Mouse (Mus musculus): Measurements from ENCODE around the gene Olfr434.
"Not testable (repeated sequence)": the region's sequence is repeated elsewhere in the genome, so short reads cannot be mapped to it uniquely, and the experiment has no call there.

DNA sequence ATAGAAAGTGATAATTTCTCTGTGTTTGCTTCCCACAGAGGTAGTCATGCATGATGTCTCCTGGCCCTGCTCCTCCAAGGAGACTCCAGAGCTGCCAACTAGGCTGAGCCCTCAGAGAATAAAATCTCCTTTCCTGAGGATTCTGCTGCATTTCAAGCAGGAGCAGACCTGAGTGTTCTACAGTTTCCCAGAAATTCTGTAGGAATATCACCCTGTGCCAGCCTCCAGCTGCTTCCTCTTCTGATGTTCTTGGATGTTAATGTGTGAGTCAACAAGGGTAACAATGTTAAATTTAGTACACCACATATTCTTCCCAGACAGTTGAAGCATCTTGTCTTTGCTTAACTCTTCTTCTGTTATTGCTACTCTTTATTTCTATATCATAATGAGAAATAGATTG is at the start of gene Olfr434:
- TF ChIP-seq CTCF (IDR thresholded peaks at IDR 0.05; ENCODE audit: borderline replicate concordance, control insufficient read depth, extremely low read depth, insufficient read depth, low read length, poor library complexity); POLR2A (IDR thresholded peaks at IDR 0.05; ENCODE audit: control insufficient read depth, extremely low read depth, insufficient read depth, low read length, poor library complexity): not testable (repeated sequence)
